Mouse (Mus musculus) layer of hippocampus, adult 2 months (tissue): Measurements from ENCODE around the gene Hmg20b. TPM values are rescaled to one million over a fixed set of nuclear protein-coding genes. Genes with fewer than 3 reads are reported as not detected.

Source experiments
- DNase-seq, 2 experiments: peaks; one replicate each; pipeline ENCODE4 v3.0.0; 2022; ENCODE audit warnings: low spot score in 2 of 2
- H3K27ac ChIP-seq: fragments of 200-600 bp; 2 replicates; pipeline ENCODE4 v1.8.1; 2022
- H3K4me3 ChIP-seq: fragments of 200-600 bp; 2 replicates; pipeline ENCODE4 v1.8.1; 2022; ENCODE audit warnings: mild to moderate bottlenecking
- CTCF ChIP-seq: fragments of 200-600 bp; conservative IDR thresholded peaks from 2 replicates; pipeline ENCODE4 v1.8.1; 2022; ENCODE audit warnings: antibody characterized with exemption, mild to moderate bottlenecking, moderate library complexity
- total RNA-seq, 2 experiments: library from RNA; stranded (reverse); gene quantifications; 2 replicates each; pipeline ENCODE4 v1.2.3; 2021

The Hmg20b gene
- total RNA-seq, 2 experiments from 2014 or later, result 27.5 to 30.8 TPM

DNA sequence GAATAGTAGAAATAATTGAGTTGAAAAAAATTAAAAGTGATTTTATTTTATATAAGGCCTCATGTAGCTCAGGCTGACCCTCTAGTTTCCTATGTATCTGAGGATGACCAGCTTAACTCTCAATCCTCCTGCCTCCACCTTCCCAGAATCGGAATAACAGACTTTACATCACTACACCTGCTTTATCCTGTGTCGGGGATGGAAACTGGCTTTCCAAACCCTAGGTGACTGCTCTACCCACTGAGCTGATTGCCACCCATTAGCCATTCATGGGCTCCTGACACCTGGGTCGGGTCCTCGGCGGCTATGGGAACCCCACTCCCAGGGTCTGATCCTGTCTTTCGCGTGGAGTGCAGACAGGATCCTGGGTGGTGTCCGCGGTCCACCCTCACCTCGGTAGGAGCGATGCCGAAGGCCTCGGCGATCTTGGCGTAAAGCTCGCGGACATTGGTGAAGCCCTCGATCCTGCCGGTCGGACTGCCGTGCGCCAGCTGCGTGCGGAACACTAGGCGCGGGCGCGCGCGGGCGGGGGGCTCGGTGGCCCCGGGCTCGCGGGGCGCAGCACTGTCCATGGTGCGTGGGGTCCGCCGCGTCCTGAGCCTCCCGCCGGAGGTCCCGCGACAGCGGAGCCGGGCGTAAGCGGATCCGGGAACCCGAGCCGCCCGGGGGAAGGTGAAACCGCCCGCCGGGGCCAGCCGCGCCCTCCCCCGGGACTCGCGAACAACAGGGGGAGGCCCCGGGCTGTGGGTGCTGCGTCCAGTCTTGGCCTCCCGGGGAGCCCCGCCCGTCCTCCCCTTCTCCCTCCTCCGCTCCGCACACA, 7.4 kb downstream of the Hmg20b start, which contains the start of gene Gipc3:
Gene Gipc3, minus strand, starts transcription at position 581 of the 820 bp plus-strand sequence.
- peak within 1 kb of the TSS; percentile 37; the same call in 1 of the 2 replicates for H3K27ac ChIP-seq
- DNase-seq, result no peak
- no peak for TF ChIP-seq CTCF
- H3K4me3 ChIP-seq, result peak within 1 kb of the TSS; percentile 49

DNA sequence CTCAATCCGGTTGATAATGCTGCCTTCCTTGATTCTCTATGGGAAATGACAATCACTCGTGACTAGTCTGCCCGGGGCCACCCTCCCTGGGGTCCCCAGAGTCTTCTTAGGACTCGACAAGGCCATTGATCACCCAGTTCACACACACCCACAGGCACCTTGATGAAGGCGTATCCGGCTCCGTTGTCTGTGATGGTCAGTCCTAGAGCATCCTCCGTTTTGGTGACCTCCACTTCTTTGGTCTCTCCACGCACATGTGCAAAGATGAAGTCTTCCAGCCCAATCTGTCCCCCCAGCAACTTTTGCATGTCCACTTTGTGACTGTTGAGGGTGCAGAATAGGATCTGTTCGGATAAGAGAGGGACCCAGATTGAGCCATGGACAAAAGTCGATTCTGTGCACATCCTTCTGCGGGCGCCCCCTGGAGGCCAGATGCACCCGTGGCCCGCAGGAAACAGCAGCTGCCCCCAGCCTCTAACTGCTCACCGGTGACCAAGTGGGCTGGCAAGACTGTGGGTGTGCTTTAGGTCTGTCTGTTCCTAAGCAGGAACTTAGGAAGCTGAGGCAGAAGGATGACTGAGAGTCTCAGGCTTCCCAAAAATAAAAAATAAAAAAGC, 8.8 kb downstream of the Hmg20b start:
- DNase-seq, result peak in 1 of 2 experiments; percentile 68
- no peak overlapping the region for H3K27ac ChIP-seq
- H3K4me3 ChIP-seq, result no peak overlapping the region
- peak; percentile 92 for TF ChIP-seq CTCF

DNA sequence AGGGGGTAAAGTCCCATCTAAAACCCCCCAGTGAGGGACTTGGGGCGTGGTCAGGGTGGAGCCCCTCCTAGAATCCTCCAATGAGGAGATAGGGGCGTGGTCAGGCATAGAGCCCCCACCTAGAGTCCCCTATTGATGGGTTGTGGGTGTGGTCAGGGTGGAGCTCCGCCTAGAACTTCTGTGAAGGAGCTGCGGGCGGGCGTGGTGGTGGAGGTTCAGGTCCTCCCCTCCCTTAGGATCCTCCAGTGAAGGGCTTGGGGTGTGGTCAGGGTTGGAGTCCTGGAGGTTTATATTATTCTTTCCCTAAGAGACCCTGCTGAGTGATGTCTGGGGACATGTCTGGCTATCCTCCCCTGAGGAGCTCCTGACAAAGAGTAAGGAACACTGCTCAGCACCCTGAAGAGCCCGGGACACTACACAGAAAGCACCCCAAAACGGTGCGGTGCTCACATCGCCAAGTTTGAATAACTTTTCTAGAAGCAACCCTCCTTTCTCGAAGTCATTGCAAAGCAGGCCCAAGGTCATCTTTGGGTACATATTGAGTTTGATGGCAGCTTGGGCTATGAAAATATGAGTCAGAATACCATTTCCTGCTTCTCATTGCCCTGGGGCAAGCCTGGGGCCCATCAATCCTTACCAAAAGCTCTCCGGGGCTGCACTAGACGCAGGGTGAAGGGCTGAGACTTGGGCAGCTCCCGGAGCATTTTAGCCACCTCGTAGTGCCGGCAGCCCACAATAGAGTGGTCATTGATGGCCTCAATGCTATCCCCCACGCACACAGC, 9.5 kb downstream of the Hmg20b start:
- TF ChIP-seq CTCF, result no peak
- Histone ChIP-seq H3K4me3 (no peak overlapping the region), H3K27ac (no peak overlapping the region)
- no peak for DNase-seq

DNA sequence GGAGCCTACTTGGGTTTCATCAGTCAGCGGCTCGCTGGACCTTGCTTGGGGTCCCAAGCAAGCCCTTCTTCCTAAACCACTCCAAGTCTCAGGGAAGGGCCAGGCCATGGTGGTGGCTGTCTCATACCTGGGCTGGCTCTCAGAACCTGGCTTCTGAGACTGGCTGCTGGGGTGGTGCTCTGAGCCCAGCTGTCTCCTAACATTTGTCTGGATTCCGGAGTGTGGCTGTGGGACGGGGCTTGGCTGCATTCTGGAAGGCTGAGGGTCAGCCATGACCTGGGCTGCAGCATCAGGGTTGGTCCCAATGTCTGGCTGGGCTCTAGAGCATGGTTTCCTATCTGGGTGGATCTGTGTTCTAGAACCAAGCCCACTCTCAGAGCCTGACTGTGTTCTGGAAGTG, 13.7 kb downstream of the Hmg20b start:
- Histone ChIP-seq H3K4me3 (no peak overlapping the region), H3K27ac (no peak overlapping the region)
- no peak for TF ChIP-seq CTCF
- no peak for DNase-seq

DNA sequence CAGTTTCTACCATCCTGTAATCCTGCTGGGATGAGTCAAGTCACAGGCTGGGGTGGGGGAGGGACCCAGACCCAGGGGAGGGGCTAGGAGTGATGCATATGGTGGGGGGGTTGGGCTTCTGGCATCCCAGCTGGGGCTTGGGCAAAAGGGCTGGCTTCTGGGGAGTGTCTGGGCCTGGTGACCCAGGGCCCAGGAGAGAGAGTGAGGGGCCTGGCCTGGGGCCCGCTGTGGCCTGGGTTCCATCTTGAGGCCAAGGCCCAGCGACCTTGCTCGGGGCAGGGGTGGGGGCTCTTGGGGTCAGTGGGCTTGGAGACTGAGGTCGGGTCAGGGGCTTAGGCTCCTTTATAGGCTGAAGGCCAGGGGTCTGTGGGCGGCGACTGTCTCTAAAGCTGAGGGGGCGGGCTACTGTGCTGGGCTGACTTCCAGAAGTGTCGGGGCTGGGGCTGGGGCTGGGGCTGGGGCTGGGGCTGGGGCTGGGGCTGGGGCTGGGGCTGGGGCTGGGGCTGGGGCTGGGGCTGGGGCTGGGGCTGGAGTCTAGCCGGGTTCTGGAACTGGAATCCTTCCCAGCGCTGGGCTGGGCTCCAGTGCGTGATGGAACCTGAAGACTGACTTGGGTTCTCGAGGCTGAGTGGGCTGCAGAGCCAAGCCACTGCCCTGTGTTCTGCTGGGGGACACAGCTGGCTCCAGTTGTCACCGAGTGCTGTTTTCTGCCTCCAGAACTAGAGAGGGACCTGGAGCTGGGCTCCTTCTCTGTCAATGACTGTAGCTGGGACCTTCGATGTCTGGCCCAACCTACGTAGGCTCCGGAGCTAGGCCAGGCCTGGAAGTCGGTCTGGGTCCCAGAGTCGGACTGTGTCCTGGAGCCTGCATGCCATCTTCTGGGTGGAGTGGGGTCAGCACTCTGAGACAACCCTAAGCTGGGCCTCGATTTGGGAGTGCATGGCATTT, 14.6 kb downstream of the Hmg20b start:
- DNase-seq, result no peak
- TF ChIP-seq CTCF, result no peak
- H3K27ac ChIP-seq, result no peak overlapping the region
- H3K4me3 ChIP-seq, result no peak overlapping the region

DNA sequence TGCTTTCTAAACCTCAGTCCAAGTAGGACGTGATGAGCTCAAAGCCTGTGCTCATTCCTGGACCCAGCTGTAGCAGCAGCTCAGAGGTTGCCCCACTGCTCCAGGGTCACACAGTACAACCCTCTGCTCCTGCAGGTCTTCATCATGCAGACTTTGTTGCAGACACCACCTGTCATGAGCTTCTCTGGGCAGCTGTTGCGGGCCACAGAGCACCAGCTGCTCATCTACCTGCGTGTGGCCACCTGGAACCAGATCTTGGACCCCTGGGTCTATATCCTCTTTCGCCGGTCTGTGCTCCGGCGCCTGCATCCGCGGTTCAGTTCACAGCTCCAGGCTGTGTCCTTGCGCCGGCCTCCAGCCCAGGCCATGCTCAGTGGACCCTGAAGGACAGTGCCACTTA, 16.0 kb downstream of the Hmg20b start:
- Histone ChIP-seq H3K4me3 (no peak overlapping the region), H3K27ac (no peak overlapping the region)
- no peak for TF ChIP-seq CTCF
- no peak for DNase-seq

GRCm38 (mm10) chr10:81332277-81332676, 18.0 kb downstream of the Hmg20b start:
- no peak for DNase-seq
- H3K27ac ChIP-seq, result no peak overlapping the region
- no peak for TF ChIP-seq CTCF
- no peak overlapping the region for H3K4me3 ChIP-seq

DNA sequence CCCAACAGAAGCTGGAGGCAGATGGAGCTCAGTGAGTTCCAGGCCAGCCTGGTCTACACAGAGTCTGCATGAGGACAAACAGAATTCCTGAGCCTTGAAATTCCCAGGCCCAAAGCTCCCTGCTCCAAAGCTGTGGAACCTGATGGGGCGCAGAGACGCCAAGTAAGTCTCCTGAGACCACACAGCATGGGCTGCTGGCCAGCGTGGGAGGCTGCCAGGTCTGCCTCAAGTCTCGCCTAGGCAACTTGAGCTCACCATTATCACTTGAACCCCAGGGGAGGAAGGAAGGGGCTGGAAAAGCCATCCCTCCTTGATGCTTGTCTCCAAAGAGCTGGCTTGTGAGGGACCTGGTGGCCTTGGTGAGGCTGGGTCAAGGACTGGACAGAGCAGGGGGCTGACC, 20.3 kb downstream of the Hmg20b start:
- H3K27ac ChIP-seq, result peak overlapping the region; percentile 46; the same call in 1 of the 2 replicates
- TF ChIP-seq CTCF, result no peak
- H3K4me3 ChIP-seq, result no peak overlapping the region
- no peak for DNase-seq

DNA sequence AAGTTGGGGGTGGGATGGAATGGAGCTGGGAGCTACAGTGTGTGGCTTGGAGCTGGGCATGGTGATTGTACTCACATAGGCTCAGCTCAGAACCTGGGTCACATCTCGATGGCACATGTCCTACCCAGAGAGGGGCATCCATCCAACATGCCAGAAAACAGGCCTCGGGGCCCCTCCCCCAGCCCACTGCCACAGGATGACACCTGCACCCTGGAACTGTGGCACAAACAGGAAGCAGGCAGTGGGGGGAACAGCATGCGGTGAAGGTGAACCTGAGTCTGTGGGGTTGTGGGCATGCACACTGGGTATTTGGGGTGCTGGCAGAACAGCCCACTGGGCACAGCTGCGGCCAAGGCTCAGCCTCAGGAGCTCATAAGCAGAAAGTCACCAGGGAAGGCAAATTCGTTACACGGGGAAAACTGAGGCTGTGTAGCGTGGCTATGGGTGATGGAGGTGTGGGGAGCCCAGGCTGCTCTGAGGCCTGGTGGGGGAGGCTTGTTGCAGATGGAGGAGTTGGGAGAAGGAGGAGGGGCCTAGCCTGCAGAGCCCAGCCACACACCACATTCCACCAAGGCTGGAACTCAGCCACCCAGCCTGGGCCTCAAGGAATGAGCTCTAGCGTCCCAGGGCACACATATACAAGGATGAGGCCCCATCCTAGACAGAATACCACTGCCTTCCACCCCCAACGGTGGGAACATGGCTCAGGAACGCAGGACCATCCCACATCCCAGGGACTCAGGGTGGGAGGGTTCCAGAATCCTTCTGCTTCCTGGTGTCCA, 20.9 kb downstream of the Hmg20b start:
- Histone ChIP-seq H3K27ac (peak overlapping the region; percentile 46; the same call in 1 of the 2 replicates), H3K4me3 (no peak overlapping the region)
- no peak for TF ChIP-seq CTCF
- no peak for DNase-seq

DNA sequence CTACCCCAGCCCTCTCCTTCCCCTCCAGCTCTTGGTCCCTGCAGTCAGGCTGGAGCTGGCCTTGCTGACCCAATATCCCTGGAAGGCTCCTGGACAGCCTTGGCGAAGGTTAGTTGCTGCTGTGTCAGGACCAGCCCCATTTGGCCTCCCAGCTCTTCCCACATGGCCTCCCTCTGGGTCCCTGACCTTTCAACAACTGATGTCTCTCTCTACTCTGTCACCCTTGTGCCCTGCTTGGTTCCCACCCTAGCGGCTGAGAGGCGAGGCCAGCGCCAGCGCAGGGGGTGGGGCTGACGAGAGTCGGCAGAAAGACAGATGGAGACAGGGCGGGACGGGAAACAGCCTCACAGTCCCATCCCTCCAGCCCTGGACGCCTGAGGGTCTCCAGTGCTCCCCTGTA, 21.9 kb downstream of the Hmg20b start, which contains the start of gene Tbxa2r:
Gene Tbxa2r, plus strand, starts transcription at position 346 of the 400 bp plus-strand sequence.
- Histone ChIP-seq H3K4me3 (no peak within 1 kb of the TSS), H3K27ac (peak within 1 kb of the TSS; percentile 69)
- DNase-seq, result no peak
- no peak for TF ChIP-seq CTCF

- Histone ChIP-seq H3K27ac (peak overlapping the region; percentile 69), H3K4me3 (no peak overlapping the region)
- TF ChIP-seq CTCF, result no peak
- no peak for DNase-seq
Observed at GRCm38 (mm10) chr10:81327959-81328358, 22.3 kb downstream of the Hmg20b start.
